Mouse (Mus musculus) erythroblast, embryonic 14.5 days (primary cell): ENCODE measurements around the gene Rnf144b. TPM values are rescaled to one million over a fixed set of nuclear protein-coding genes. Genes with fewer than 3 reads are reported as not detected.

Source experiments
- H3K27me3 ChIP-seq: 2 replicates; pipeline ENCODE4 v1.6.1; 2012; ENCODE audit warnings: inconsistent platforms; ENCODE audit not compliant: control insufficient read depth
- H3K36me3 ChIP-seq: 2 replicates; pipeline ENCODE4 v1.6.1; 2012; ENCODE audit warnings: mild to moderate bottlenecking, inconsistent platforms; ENCODE audit not compliant: control insufficient read depth
- H3K4me1 ChIP-seq: 2 replicates; pipeline ENCODE4 v1.6.1; 2012; ENCODE audit warnings: inconsistent platforms; ENCODE audit not compliant: control insufficient read depth
- H3K4me3 ChIP-seq: replicated peaks from 2 replicates; pipeline ENCODE3; 2012; ENCODE audit warnings: moderate library complexity, mild to moderate bottlenecking, inconsistent platforms
- H3K9me3 ChIP-seq: 2 replicates; pipeline ENCODE4 v1.6.1; 2012; ENCODE audit warnings: low read length, inconsistent platforms, mixed read lengths; ENCODE audit not compliant: control insufficient read depth
- GATA1 ChIP-seq: IDR thresholded peaks from 2 replicates; pipeline ENCODE4 v1.6.1; 2012; ENCODE audit warnings: low read length, inconsistent platforms, mixed read lengths
- TAL1 ChIP-seq: IDR thresholded peaks from 3 replicates; pipeline ENCODE4 v1.6.1; 2012; ENCODE audit warnings: low read length, inconsistent platforms, mixed read lengths
- polyA plus RNA-seq: library from polyadenylated mRNA; stranded (reverse); fragments of >175 nt; gene quantifications from 2 replicates; pipeline ENCODE4 v1.2.3, GENCODE M21; 2012

Rnf144b gene
- polyA plus RNA-seq, 1 experiment: not detected

DNA sequence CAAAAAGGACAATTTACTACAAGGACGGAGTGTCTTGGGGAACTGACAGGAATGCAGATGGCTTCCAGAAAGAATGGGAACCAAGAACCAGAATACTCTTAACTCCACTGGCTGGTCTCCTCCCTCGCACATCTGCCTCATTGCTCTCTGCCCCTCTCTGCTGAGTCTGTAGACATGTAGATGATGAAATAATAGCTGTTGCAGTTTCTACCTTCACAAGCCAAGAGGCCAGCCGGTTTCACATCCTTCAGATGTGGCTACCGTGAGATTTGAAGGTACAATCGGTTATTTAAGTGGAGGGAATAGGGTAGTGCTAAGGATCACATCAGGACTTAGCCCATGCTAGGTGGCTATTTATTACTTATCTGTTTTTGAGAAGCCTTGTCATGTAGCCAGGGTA lies 59.9 kb downstream of the Rnf144b start:
- H3K9me3 ChIP-seq: no peaks in the 10 kb centered on the region
- peaks cover 30% of the 10 kb centered on the region for H3K4me1 ChIP-seq
- H3K4me3 ChIP-seq: no peak overlapping the region
- TF ChIP-seq GATA1: no peak
- TF ChIP-seq TAL1: no peak
- H3K36me3 ChIP-seq: no peaks in the 10 kb centered on the region
- no peaks in the 10 kb centered on the region for H3K27me3 ChIP-seq

DNA sequence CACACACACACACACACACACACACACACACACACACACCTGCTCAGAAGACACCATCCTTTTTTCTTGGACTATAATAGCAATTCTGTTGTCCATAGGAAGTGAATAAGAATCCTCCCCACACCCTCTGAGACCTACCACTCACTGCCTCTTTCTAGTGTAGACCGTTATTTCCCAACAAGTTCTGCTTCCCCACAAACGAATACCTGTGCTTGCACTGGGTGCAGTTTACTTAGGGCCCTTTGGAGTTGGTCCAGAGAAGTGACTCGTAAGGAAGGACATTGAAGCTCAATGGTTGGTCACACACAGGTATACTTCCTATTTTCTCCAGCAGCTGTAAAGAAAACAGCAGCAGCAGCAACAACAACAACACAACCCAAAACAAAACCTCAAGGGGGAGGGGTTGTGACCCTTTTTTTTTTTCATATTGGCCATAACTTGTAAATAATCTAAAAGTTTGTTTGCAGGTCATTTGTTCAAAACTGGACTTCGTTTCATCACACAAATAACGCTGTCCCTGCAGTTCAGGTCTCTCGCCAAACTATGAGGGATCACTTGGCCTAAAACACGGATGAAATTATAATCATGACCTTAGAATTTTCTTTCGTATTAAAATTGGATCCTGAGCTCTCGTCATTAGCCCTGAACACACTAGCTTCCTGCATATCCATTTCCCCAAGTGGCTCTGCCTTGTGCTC lies 60.7 kb downstream of the Rnf144b start:
- H3K4me1 ChIP-seq: peaks cover 30% of the 10 kb centered on the region

DNA sequence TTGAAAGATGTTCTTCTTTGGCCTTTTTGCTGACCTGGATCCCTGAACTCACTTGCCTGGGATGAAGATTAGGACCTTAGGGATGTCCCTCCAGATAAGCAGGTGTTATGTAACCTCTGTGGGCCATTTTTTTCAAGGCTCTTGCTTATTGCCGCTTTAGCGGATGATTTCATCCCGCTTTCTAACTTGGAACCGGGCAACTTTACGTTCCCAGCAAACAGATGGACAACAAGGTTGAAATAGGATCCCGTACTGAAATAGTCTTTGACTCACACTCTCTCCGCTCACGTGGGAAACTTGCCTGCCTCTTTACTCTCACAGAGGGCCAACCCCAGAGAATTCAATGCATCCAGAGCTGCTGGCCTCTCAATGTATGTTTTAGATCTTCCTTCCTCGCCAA lies 61.3 kb downstream of the Rnf144b start:
- H3K9me3 ChIP-seq: no peaks in the 10 kb centered on the region
- H3K4me1 ChIP-seq: peaks cover 30% of the 10 kb centered on the region
- no peaks in the 10 kb centered on the region; the same call in 1 of the 2 replicates for H3K27me3 ChIP-seq
- no peak overlapping the region for H3K4me3 ChIP-seq
- TF ChIP-seq GATA1 (no peak), TAL1 (no peak)
- no peaks in the 10 kb centered on the region for H3K36me3 ChIP-seq

More for the DNA sequence above, 60.7 kb downstream of the Rnf144b start:
- no peaks in the 10 kb centered on the region for H3K27me3 ChIP-seq
- H3K4me3 ChIP-seq: no peak overlapping the region
- no peak for TF ChIP-seq GATA1
- TF ChIP-seq TAL1: no peak
- H3K9me3 ChIP-seq: no peaks in the 10 kb centered on the region
- H3K36me3 ChIP-seq: no peaks in the 10 kb centered on the region

DNA sequence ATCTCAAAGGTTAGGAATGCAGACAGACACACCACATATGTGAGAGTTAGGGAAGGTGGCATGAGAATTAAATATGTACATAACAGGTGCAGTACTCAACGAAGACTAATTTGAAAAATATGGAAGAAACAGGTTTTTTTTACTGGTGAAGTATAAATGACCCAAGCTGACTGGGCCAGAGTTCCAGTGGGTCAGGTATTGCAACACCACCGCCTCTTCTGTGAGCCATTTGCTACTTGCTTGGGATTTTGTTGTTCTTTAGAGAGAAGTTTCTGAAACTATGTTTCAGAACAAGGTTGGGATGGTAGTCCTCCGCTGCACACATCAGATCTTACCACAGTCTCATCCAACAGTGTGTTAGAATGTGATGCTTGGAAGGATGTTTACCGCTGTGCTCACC lies 65.4 kb downstream of the Rnf144b start:
- TF ChIP-seq TAL1 (no peak), GATA1 (no peak)
- Histone ChIP-seq H3K36me3 (no peaks in the 10 kb centered on the region), H3K4me3 (no peak overlapping the region), H3K9me3 (no peaks in the 10 kb centered on the region), H3K4me1 (peaks cover 2% of the 10 kb centered on the region), H3K27me3 (peaks cover 20% of the 10 kb centered on the region)

DNA sequence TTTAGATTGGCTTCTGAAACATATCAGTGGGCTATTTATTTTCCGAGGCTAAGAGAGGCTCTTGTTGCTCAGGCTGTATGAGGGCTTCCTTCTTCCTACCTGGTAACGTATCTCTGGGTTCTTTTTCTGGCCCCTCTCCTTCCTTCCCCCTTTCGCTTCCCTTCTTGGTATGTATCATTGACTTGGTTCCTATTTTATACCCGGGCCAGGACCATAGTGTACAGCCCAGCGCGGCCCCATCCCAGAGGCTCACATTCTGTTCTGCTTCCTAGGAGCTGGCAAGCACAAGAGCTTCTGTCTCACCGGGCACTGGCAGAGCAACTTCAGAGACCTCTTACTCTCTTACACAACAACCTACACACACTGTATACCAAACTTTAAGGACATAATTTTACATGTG lies 67.5 kb downstream of the Rnf144b start:
- H3K4me3 ChIP-seq: no peak overlapping the region
- H3K36me3 ChIP-seq: no peaks in the 10 kb centered on the region
- H3K9me3 ChIP-seq: no peaks in the 10 kb centered on the region
- H3K27me3 ChIP-seq: peaks cover 41% of the 10 kb centered on the region
- H3K4me1 ChIP-seq: peaks cover 19% of the 10 kb centered on the region
- TF ChIP-seq TAL1 (no peak), GATA1 (no peak)

DNA sequence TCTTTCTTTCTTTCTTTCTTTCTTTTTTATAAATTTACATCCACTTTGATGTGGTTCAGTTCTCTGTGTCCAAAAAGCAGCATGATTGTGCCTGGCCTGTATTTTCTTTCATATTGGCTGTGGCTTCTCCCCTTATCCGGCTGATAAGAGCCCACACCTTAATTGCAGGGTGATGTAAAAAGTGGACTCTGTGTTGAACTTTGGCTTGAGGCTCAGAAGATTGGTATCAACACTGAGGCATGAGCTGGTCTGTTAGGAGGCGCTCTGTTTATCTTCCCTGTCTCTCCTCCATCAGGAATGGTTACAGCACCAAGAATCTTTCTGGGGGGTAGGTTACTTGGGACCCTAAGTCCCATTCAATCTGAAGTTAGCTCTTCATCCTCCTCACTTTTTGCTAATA lies 69.7 kb downstream of the Rnf144b start:
- Histone ChIP-seq H3K4me3 (no peak overlapping the region), H3K9me3 (no peaks in the 10 kb centered on the region), H3K4me1 (peaks cover 24% of the 10 kb centered on the region), H3K27me3 (peaks cover 51% of the 10 kb centered on the region), H3K36me3 (no peaks in the 10 kb centered on the region)
- TF ChIP-seq GATA1 (no peak), TAL1 (no peak)

DNA sequence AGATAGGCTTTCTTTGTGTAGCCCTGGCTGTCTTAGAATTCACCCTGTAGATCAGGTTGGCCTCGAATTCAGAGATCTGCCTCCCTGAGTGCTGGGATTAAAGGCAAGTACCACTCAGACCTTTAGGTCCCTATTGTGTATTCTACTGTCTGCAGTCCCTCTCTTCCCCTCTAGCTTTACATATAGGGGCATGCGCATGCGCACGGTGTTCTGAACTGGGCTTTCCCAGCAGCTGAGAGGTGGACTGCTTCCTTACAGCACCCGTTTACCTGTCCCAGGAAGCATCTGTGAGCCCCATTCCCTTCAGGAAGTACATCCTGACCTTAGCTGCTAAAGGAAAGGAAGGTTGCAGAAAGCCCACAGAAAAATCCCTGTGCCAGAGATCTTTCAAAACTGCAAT lies 70.3 kb downstream of the Rnf144b start:
- no peaks in the 10 kb centered on the region for H3K9me3 ChIP-seq
- no peak overlapping the region for H3K4me3 ChIP-seq
- peaks cover 24% of the 10 kb centered on the region for H3K4me1 ChIP-seq
- peaks cover 51% of the 10 kb centered on the region for H3K27me3 ChIP-seq
- no peaks in the 10 kb centered on the region for H3K36me3 ChIP-seq
- TF ChIP-seq GATA1 (no peak), TAL1 (no peak)

DNA sequence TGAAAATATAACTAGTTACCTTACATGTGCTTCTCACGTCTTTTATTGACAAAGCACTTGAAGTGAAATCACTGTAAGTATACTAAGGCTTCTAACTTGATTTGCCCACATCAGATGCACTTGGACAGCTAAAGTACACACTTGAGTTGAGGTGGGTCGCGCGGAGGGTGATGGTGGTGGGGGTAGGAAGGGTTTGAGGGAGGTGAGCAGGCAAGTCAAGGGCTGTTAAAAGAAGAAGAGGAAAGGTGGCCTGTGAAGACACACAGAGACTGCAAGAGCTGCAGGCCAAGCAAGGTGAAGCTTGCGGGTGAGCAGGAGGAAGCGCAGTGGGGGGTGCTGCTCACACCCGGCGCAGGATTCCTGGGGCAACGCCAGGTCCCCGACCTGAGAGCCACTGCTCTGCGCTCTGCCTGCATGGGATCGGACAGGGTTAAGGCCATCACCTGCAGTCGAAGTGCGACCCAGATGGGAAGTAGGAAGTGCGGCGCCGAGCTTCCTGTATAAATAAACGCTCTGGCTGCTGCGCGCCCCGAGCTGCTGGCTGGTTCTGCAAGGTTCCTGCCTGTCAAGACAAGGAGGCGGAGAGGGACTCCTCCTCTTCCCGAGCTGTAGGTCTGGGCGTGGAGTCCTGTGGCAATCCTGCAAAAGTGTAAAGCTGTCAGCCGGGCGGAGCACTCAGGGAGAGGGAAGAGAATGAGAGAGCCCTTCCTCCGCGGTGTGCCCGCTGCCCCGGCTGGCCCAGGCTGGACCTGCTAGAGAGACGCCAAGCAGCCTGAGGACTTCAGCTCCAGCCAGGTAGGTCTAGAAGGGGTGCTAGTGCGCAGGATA lies 71.1 kb downstream of the Rnf144b start:
- Histone ChIP-seq H3K4me1 (peaks cover 24% of the 10 kb centered on the region), H3K27me3 (peaks cover 51% of the 10 kb centered on the region), H3K36me3 (no peaks in the 10 kb centered on the region), H3K4me3 (peak overlapping the region; percentile 57), H3K9me3 (no peaks in the 10 kb centered on the region)
- TF ChIP-seq TAL1: no peak
- TF ChIP-seq GATA1: no peak

DNA sequence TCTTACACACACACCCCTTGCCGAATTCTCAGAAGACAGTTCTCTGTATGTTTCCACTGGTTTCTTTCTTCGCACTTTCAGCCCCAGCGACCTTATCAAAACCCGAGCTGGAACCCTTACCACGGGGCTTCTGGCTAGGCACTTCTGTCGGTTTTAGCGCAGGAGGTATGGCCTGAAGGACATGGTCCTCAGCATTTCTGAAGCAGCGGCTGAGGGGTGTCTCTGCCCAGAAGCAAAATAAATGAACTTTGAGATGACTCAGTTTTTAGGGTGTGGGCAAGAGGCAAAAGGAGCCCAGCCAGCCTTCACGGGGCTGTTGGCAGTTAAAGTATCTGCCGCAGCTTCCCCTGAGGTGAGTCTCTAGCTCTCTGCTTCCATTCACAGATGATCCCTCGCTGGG lies 72.2 kb downstream of the Rnf144b start:
- H3K27me3 ChIP-seq: peaks cover 51% of the 10 kb centered on the region
- H3K4me3 ChIP-seq: peak overlapping the region; percentile 57
- peaks cover 24% of the 10 kb centered on the region for H3K4me1 ChIP-seq
- TF ChIP-seq GATA1 (no peak), TAL1 (no peak)
- no peaks in the 10 kb centered on the region for H3K36me3 ChIP-seq
- H3K9me3 ChIP-seq: no peaks in the 10 kb centered on the region
